Mouse (Mus musculus): Measurements from ENCODE around the gene Nop56.

Nop56 gene

GRCm38 (mm10) chr2:130274149-130274861 lies at the start of gene Nop56:
TSS of gene Nop56 (plus strand) at chr2:130274430.
- peak; percentile 99 to 100 for DNase-seq (ENCODE audit: inconsistent age in 2 of 2, low spot score in 1 of 2)

DNA sequence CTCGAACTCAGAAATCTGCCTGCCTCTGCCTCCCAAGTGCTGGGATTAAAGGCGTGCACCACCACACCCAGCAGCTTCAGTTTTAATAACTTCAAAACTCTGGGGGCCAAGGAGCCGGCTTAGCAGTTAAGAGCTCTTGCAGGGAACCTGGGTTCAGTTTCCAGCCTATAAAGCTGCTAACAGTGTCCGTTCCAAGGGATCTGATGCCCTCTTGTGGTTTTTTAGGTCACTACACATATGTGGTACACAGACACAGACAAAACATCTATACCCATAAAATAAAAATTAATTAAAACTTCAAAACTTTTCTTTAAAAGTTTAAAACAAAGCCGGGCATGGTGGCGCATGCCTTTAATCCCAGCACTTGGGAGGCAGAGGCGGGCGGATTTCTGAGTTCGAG lies 27.3 kb upstream of the Nop56 start:
- peak; percentile 10 to 78 for DNase-seq (ENCODE audit: inconsistent age in 2 of 2, low spot score in 1 of 2)

DNA sequence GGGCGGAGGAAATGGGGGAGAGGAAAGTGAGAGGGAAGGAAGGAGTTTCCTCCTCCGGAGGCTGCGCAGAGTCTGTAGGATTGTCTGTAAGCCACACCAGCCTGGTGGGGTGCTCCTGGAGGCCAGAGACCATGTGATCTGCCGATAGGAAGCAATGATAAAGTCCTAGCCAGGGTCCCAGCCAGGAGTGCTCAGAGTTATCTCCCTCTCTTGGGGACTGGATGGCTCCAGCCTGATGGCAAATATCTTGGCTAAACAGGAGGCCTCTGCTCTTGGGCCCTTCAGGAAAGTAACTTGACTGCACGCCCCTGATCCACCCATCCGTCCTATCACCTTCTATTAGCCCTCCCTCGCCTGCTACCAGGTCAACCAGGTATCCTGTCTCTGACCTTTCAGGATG lies 26.0 kb upstream of the Nop56 start:
- no peak for DNase-seq (ENCODE audit: inconsistent age in 2 of 2, low spot score in 1 of 2)

GRCm38 (mm10) chr2:130256762-130257161 lies 17.5 kb upstream of the Nop56 start:
- DNase-seq (ENCODE audit: inconsistent age in 2 of 2, low spot score in 1 of 2): no peak

DNA sequence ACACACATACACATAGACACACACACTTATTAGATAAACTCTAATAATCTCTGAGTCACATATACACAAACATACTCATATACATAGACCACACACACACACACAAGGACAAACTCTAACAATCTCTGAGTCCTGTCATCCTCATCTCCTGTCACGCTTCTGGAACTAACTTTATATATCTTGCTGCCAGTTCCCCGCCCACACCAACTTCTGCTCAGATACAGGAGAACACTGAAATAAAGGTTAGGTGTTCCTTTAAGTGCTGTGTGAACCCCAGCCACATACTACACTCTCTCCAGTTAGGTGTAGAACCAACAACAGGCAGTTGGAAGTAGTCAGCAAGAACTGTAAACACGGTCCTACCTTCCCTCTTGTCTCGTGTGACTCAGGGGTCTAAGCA lies 13.4 kb upstream of the Nop56 start:
- DNase-seq (ENCODE audit: inconsistent age in 2 of 2, low spot score in 1 of 2): no peak

GRCm38 (mm10) chr2:130261914-130262313 lies 12.3 kb upstream of the Nop56 start:
- DNase-seq (ENCODE audit: inconsistent age in 2 of 2, low spot score in 1 of 2): no peak

- DNase-seq (ENCODE audit: inconsistent age in 2 of 2, low spot score in 1 of 2): no peak
Observed at GRCm38 (mm10) chr2:130262398-130262797, 11.8 kb upstream of the Nop56 start.

GRCm38 (mm10) chr2:130265520-130265919 lies 8.7 kb upstream of the Nop56 start:
- no peak for DNase-seq (ENCODE audit: inconsistent age in 2 of 2, low spot score in 1 of 2)

GRCm38 (mm10) chr2:130268074-130268473 lies 6.2 kb upstream of the Nop56 start:
- no peak for DNase-seq (ENCODE audit: inconsistent age in 2 of 2, low spot score in 1 of 2)

- DNase-seq (ENCODE audit: inconsistent age in 2 of 2, low spot score in 1 of 2): no peak
Observed at GRCm38 (mm10) chr2:130273732-130274131, 498 bp upstream of the Nop56 start.

DNA sequence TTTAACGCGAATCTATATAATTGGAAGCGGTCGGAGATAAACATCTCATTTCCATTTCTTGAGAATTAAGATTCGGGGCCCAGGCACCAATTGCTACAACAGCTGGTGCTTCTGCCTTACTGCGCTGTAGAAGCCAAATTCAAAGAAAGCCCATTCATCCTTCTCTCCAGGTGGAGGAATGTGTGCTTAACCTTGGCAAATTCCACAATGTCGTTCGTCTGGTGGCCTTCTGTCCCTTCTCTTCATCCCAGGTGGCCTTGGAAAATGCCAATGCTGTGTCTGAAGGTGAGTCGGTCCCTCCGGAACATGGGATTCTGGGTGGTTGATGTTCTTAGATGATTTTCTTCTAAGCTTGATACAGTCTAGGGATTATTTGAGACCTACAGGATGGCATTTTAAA lies 632 bp downstream of the Nop56 start:
- no peak for DNase-seq (ENCODE audit: inconsistent age in 2 of 2, low spot score in 1 of 2)

DNA sequence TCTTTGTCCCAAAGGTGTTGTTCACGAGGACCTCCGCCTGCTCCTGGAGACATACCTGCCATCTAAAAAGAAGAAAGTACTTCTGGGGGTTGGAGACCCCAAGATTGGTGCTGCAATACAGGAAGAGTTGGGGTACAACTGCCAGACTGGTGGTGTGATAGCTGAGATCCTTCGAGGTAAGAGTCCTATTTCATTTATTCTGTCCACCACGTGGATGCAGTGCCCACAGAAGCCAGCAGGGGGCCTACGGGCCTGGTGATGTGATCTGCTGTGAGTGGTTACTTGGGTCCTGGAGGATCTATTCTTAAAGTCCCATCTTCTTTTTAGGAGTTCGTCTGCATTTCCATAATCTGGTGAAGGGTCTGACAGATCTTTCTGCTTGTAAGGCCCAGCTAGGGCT lies 1.4 kb downstream of the Nop56 start:
- DNase-seq (ENCODE audit: inconsistent age in 2 of 2, low spot score in 1 of 2): peak; percentile 43 to 77

- DNase-seq (ENCODE audit: inconsistent age in 2 of 2, low spot score in 1 of 2): no peak
Observed at GRCm38 (mm10) chr2:130279600-130280091, 5.4 kb downstream of the Nop56 start.

- no peak for DNase-seq (ENCODE audit: inconsistent age in 2 of 2, low spot score in 1 of 2)
Observed at GRCm38 (mm10) chr2:130280224-130280623, 6.0 kb downstream of the Nop56 start.

GRCm38 (mm10) chr2:130280818-130281217 lies 6.6 kb downstream of the Nop56 start:
- no peak for DNase-seq (ENCODE audit: inconsistent age in 2 of 2, low spot score in 1 of 2)

GRCm38 (mm10) chr2:130283854-130284654 lies 9.8 kb downstream of the Nop56 start, which contains the start of gene Idh3b:
TSS of gene Idh3b (minus strand) at chr2:130284547.
- DNase-seq (ENCODE audit: inconsistent age in 2 of 2, low spot score in 1 of 2): peak; percentile 91 to 97

DNA sequence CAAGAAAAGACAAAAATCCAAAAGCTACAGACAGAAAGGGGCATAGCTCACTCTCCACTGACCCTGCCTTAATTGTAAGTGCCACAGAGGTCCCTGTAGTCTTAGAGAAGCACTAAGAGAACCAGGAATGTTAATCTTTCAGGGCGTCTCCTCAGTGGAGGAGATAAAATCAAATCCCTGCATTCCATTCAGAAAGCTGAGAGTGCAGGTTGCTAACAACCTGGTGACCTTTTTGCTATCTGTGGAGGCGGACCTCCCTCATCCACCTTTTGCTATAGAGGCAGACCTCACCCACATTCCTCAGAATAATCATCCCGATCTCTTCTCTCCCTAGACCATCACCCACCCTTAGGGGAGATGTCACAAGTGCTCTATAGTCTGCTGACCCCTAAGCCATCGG lies 14.9 kb downstream of the Nop56 start:
- no peak for DNase-seq (ENCODE audit: inconsistent age in 2 of 2, low spot score in 1 of 2)

GRCm38 (mm10) chr2:130291434-130291833 lies 17.2 kb downstream of the Nop56 start:
- DNase-seq (ENCODE audit: inconsistent age in 2 of 2, low spot score in 1 of 2): peak; percentile 65 to 88

GRCm38 (mm10) chr2:130293009-130293408 lies 18.8 kb downstream of the Nop56 start:
- DNase-seq (ENCODE audit: inconsistent age in 2 of 2, low spot score in 1 of 2): no peak

- peak in 1 of 2 experiments; percentile 34 for DNase-seq (ENCODE audit: inconsistent age in 2 of 2, low spot score in 1 of 2)
Observed at GRCm38 (mm10) chr2:130293486-130293885, 19.3 kb downstream of the Nop56 start.

- peak; percentile 21 to 71 for DNase-seq (ENCODE audit: inconsistent age in 2 of 2, low spot score in 1 of 2)
Observed at GRCm38 (mm10) chr2:130294218-130294935, 20.1 kb downstream of the Nop56 start.

All from adrenal gland, adult (tissue).